Mouse (Mus musculus) layer of hippocampus, postnatal 14 days (tissue): ENCODE data around the gene Fxyd5. TPM values are rescaled to one million over a fixed set of nuclear protein-coding genes. Genes with fewer than 3 reads are reported as not detected.

Experiments
- DNase-seq, 2 experiments: peaks; one replicate each; pipeline ENCODE4 v3.0.0; 2021 to 2022; ENCODE audit warnings: low spot score in 2 of 2, mixed read lengths in 1 of 2
- long read RNA-seq, 2 experiments: library from polyadenylated mRNA; stranded (forward); transcript quantifications; one replicate each; pipeline ENCODE4 v2.0.0; 2021
- total RNA-seq, 2 experiments: library from RNA; stranded (reverse); gene quantifications; 2 replicates each; pipeline ENCODE4 v1.2.3; 2021

The Fxyd5 gene
- total RNA-seq: 10 to 100 TPM; 32.1 to 32.4 TPM
- long read RNA-seq, experiment 1, partial matches to known transcripts: 1 of 16 reads
- long read RNA-seq, experiment 1, other reads (novel, unspliced or antisense): 14 of 16 reads
- long read RNA-seq, experiment 2, transcript Fxyd5-207 (9 exons, 1,172 nt): major isoform, 6 of 49 reads
- long read RNA-seq, experiment 2, partial matches to known transcripts: 9 of 49 reads
- long read RNA-seq, experiment 2, other reads (novel, unspliced or antisense): 34 of 49 reads

- no peak for DNase-seq
Observed at GRCm38 (mm10) chr7:31042431-31042910, at the start of gene Fxyd5. Fxyd5 (minus strand) TSS chr7:31042481.

- DNase-seq: no peak
Observed at GRCm38 (mm10) chr7:31089721-31090120, 47.4 kb upstream of the Fxyd5 start.

GRCm38 (mm10) chr7:31088206-31088605, 45.9 kb upstream of the Fxyd5 start:
- no peak for DNase-seq

GRCm38 (mm10) chr7:31087262-31087661, 45.0 kb upstream of the Fxyd5 start:
- DNase-seq: no peak

GRCm38 (mm10) chr7:31086175-31086755, 44.0 kb upstream of the Fxyd5 start:
- DNase-seq: no peak

- peak in 1 of 2 experiments; percentile 49 for DNase-seq
Observed at GRCm38 (mm10) chr7:31085171-31085570, 42.9 kb upstream of the Fxyd5 start.

- DNase-seq: no peak
Observed at GRCm38 (mm10) chr7:31084140-31084539, 41.9 kb upstream of the Fxyd5 start.

- peak; percentile 54 for DNase-seq
Observed at GRCm38 (mm10) chr7:31082831-31083588, 40.7 kb upstream of the Fxyd5 start.

- no peak for DNase-seq
Observed at GRCm38 (mm10) chr7:31082106-31082505, 39.8 kb upstream of the Fxyd5 start.

GRCm38 (mm10) chr7:31081106-31081505, 38.8 kb upstream of the Fxyd5 start:
- DNase-seq: no peak

GRCm38 (mm10) chr7:31080611-31081010, 38.3 kb upstream of the Fxyd5 start:
- DNase-seq: no peak

- no peak for DNase-seq
Observed at GRCm38 (mm10) chr7:31079670-31080069, 37.4 kb upstream of the Fxyd5 start.

- peak; percentile 71 to 80 for DNase-seq
Observed at GRCm38 (mm10) chr7:31077885-31078445, 35.7 kb upstream of the Fxyd5 start.

GRCm38 (mm10) chr7:31077470-31077869, 35.2 kb upstream of the Fxyd5 start:
- peak in 1 of 2 experiments; percentile 55 for DNase-seq

GRCm38 (mm10) chr7:31076492-31076891, 34.2 kb upstream of the Fxyd5 start, which contains the start of gene Fxyd3:
Fxyd3 (minus strand) TSS chr7:31076704.
- no peak for DNase-seq

GRCm38 (mm10) chr7:31074713-31075069, 32.4 kb upstream of the Fxyd5 start:
- peak in 1 of 2 experiments; percentile 74 for DNase-seq

- peak in 1 of 2 experiments; percentile 31 for DNase-seq
Observed at GRCm38 (mm10) chr7:31074061-31074712, 31.9 kb upstream of the Fxyd5 start.

- no peak for DNase-seq
Observed at GRCm38 (mm10) chr7:31073546-31073945, 31.3 kb upstream of the Fxyd5 start.

- no peak for DNase-seq
Observed at GRCm38 (mm10) chr7:31072326-31072725, 30.0 kb upstream of the Fxyd5 start.

- DNase-seq: no peak
Observed at GRCm38 (mm10) chr7:31070324-31070723, 28.0 kb upstream of the Fxyd5 start.

- no peak for DNase-seq
Observed at GRCm38 (mm10) chr7:31069491-31069890, 27.2 kb upstream of the Fxyd5 start.
